Mouse (Mus musculus) midbrain, embryonic 11.5 days (tissue): ENCODE measurements around the gene Rasgef1c. TPM values are rescaled to one million over a fixed set of nuclear protein-coding genes. Genes with fewer than 3 reads are reported as not detected.

Experiments
- ATAC-seq: fragments of 200-750 bp; cut with Nextera tagmentation; 2 replicates; pipeline ENCODE4 v1.8.0; 2017; ENCODE audit warnings: moderate TSS enrichment, moderate library complexity; ENCODE audit not compliant: low FRiP score
- DNase-seq: peaks from one replicate; pipeline ENCODE4 v3.0.0; 2015; ENCODE audit warnings: low spot score; ENCODE audit errors: missing footprints
- H3K27ac ChIP-seq: fragments of 300-500 bp; sonication (generic); 2 replicates; pipeline ENCODE4 v1.5.1; 2014; ENCODE audit warnings: low read depth, low read length
- H3K27me3 ChIP-seq: fragments of 300-500 bp; sonication (generic); 2 replicates; pipeline ENCODE4 v1.6.1; 2014; ENCODE audit warnings: mild to moderate bottlenecking, low read length, moderate library complexity, mixed read lengths; ENCODE audit not compliant: control insufficient read depth, insufficient read depth
- H3K36me3 ChIP-seq: fragments of 300-500 bp; sonication (generic); 2 replicates; pipeline ENCODE4 v1.6.1; 2014; ENCODE audit warnings: mild to moderate bottlenecking, low read length, moderate library complexity, mixed read lengths; ENCODE audit not compliant: control insufficient read depth, insufficient read depth
- H3K4me1 ChIP-seq: fragments of 300-500 bp; sonication (generic); 2 replicates; pipeline ENCODE4 v1.6.1; 2014; ENCODE audit warnings: low read length; ENCODE audit not compliant: control insufficient read depth, insufficient read depth
- H3K4me2 ChIP-seq: fragments of 300-500 bp; sonication (generic); 2 replicates; pipeline ENCODE4 v1.6.1; 2014; ENCODE audit warnings: mild to moderate bottlenecking, moderate library complexity
- H3K4me3 ChIP-seq: fragments of 300-500 bp; sonication (generic); 2 replicates; pipeline ENCODE4 v1.5.1; 2014; ENCODE audit warnings: low read depth, low read length
- H3K9ac ChIP-seq: fragments of 300-500 bp; sonication (generic); 2 replicates; pipeline ENCODE4 v1.6.1; 2014; ENCODE audit warnings: low read length
- H3K9me3 ChIP-seq: fragments of 300-500 bp; sonication (generic); 2 replicates; pipeline ENCODE4 v1.6.1; 2016; ENCODE audit warnings: low read length; ENCODE audit not compliant: control insufficient read depth
- whole genome bisulfite sequencing: fragments of 180-500 bp; shearing (Covaris S2); extraction: QIAGEN DNeasy Blood & Tissue Kit; methylation state at CpG from one replicate; pipeline ENCODE4 v1.1.7; 2014; 5-methylcytosine and 5-hydroxymethylcytosine counted together
- microRNA-seq: library from miRNA; unstranded; fragments of <30 nt; microRNA quantifications from one replicate; pipeline ENCODE4, GENCODE M21; 2017
- polyA plus RNA-seq: library from polyadenylated mRNA; unstranded; fragments of >200 nt; fragmentation: Nextera tagmentation; extraction: Ambion mirVana; gene quantifications from 2 replicates; pipeline ENCODE4 v1.2.1, GENCODE M21; 2014

The Rasgef1c gene
- polyA plus RNA-seq, 1 experiment from 2014 or later = 0.92 TPM

DNA sequence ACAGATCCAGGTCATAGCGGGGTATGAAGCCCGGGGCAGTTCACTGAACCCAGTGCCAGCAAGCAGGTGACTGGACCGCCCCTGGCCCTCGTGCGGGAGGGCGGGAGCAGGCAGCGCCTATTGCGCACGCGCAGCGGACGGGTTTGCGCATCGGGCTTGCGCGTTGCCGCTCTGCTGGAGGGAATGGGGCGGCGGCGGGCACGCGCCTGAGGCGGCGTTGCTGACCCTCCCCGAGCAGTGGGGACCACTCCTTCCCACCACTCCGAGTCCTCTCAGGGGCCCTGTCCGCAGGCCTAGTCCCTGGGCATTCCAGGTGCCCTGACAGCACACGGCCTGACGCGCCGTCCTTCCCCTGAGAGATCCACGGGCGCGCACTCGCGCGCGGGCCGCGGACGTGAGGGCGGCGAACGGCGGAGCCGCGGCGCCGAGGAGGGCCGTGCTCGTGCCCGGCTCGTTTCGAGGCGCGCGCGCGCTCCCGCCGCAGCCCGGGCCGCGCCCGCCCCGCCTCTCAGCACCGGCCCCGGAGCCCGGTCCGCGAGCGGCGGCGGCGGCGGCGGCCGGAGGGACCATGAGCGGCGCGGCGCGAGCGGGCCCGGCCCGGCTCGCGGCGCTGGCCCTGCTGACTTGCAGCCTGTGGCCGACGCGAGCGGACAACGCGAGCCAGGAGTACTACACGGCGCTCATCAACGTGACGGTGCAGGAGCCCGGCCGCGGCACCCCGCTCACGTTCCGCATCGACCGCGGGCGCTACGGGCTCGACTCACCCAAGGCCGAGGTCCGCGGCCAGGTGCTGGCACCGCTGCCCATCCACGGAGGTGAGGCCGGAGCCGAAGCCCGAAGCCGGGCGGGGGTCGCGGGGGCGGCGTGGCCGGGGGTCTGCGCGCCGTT, 123.4 kb downstream of the Rasgef1c start, which contains the start of gene Rnf130:
TSS of gene Rnf130 (plus strand) at position 514 of the 888 bp plus-strand sequence.
- Histone ChIP-seq H3K36me3 (no peaks in the 10 kb centered on the region), H3K4me2 (peak within 1 kb of the TSS; percentile 74), H3K9ac (peak within 1 kb of the TSS; percentile 84), H3K27me3 (peaks cover 9% of the 10 kb centered on the region), H3K9me3 (no peaks in the 10 kb centered on the region), H3K27ac (peak within 1 kb of the TSS; percentile 89), H3K4me1 (peaks cover 26% of the 10 kb centered on the region), H3K4me3 (peak within 1 kb of the TSS; percentile 60)
- DNase-seq = peak; percentile 100
- peak; percentile 91 for ATAC-seq
- WGBS = under 1% methylated on average over 112 of the region's 129 CpGs

DNA sequence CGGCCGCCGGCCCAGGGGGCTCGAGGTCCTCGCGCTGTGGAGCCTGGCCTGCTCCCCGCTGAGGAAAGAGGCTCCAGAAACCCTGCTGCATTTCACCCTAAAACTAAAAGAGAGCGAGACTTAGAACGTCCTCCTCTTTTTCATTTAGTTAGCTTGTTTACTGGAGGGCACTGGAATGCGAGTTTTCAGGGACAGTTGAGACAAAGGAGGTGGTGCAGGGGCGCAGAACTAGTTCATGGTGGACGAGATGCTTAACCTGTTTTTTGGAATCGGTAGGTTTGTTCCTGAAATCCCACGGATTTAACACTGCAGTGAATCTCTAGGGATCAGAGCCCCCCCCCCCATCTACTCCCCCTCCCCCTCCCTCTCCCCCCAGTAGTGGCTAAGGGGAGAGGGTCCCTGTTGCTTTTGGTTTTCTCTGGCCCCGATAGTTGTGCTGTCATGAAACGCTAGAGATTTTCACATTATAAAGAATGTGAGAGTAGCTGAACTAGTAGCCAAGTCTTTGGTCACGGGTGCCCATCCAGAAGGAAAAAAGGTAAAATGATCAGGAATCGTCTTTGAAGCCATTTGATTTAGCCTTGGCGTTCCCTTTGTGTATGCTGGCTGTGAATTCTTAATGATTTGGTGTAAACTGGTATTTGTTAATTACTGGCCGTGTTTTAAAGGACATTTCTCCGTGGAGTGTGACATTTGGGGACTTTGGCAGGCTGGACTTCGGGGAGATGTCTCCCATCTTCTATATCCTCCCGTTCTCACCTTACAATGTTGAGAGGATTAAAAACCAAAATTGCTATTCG, 124.3 kb downstream of the Rasgef1c start:
- peak; percentile 96 for DNase-seq
- Histone ChIP-seq H3K27ac (peak overlapping the region; percentile 89), H3K36me3 (no peaks in the 10 kb centered on the region), H3K9ac (peak overlapping the region; percentile 84), H3K4me1 (peaks cover 26% of the 10 kb centered on the region), H3K27me3 (peaks cover 9% of the 10 kb centered on the region), H3K9me3 (no peaks in the 10 kb centered on the region), H3K4me2 (peak overlapping the region; percentile 74), H3K4me3 (peak overlapping the region; percentile 60)
- 7% methylated on average over 24 of the region's 24 CpGs for WGBS
- peak; percentile 1; the same call in 1 of the 2 replicates for ATAC-seq

DNA sequence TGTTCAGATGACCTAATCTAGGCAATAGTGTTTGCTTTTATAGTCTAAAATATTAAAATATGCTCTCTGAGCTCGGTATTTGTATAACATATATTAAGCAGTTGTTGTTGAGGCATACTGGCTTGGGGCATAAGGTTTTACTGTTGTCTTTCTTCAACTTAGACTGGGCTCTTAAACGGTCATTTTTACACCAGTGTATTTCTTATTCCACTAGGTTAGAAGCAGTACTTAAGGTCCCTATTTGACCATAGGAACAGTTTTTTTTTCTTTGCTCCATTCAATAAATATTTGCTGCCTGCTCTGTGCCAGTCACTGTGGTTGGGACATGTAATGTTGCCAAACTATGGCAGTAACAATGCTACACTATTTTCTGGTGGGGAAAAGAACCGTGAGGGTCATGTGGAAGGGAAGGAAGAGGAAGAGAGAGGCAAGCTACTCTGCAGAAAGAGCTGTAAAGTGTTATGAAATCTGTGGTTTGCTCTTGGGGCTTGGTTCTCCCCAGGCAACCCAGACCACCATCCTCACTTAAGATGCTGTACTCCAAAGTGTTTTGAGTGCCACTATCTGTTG, 125.0 kb downstream of the Rasgef1c start:
- Histone ChIP-seq H3K27me3 (peaks cover 9% of the 10 kb centered on the region), H3K9me3 (no peaks in the 10 kb centered on the region), H3K4me3 (peak overlapping the region; percentile 60), H3K36me3 (no peaks in the 10 kb centered on the region), H3K27ac (no peak overlapping the region), H3K9ac (peak overlapping the region; percentile 84), H3K4me2 (peak overlapping the region; percentile 74), H3K4me1 (peaks cover 26% of the 10 kb centered on the region)
- no peak for ATAC-seq
- 43% methylated on average over 3 of the region's 3 CpGs for WGBS
- DNase-seq = no peak

DNA sequence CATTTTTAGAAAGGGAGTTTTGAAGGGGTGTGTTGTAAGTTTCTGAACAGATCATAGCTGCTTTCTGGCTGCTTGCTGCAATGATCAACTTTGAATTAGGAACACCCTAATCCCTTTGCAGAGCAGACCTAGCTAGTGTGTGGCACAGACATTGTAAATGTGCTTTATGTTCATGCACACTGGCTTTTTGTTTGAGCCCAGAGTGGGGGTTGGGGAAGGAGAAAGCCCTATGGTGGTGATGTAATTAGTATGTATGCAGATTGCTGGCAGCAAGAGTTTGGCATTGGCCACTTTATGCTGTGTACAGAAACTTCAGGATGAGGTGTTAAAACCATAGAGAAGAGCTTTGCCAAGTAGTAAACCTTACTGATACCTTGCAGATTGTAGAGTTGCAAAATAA, 126.8 kb downstream of the Rasgef1c start:
- DNase-seq (peak; percentile 92), ATAC-seq (peak; percentile 47)
- H3K27me3 ChIP-seq = peaks cover 9% of the 10 kb centered on the region
- peak overlapping the region; percentile 74 for H3K4me2 ChIP-seq
- H3K9ac ChIP-seq = peak overlapping the region; percentile 16; the same call in 1 of the 2 replicates
- no peaks in the 10 kb centered on the region for H3K9me3 ChIP-seq
- H3K27ac ChIP-seq = 0 out of 2 replicates have a peak overlapping the region, but pooled peaks have one; percentile 9
- peaks cover 26% of the 10 kb centered on the region for H3K4me1 ChIP-seq
- no peaks in the 10 kb centered on the region for H3K36me3 ChIP-seq
- H3K4me3 ChIP-seq = no peak overlapping the region

Small RNAs within 50 kb of the gene (microRNA-seq; reads per million reads assigned to microRNA genes)
- not detected for gene Gm23492

Other genes starting within 250 kb of the Rasgef1c start
- gene Scgb3a1, start 238.2 kb upstream of the Rasgef1c start, polyA plus RNA-seq = not detected in 2 replicates
- 55.9 and 60.1 TPM in 2 replicates for gene Cnot6, start 189.1 kb upstream of the Rasgef1c start, polyA plus RNA-seq
- gene Gfpt2, start 107.7 kb upstream of the Rasgef1c start, polyA plus RNA-seq = 8.7 and 9.9 TPM in 2 replicates
- gene Mapk9, start 55.1 kb upstream of the Rasgef1c start, polyA plus RNA-seq = 41.2 and 44.1 TPM in 2 replicates
- 90.9 and 91.0 TPM in 2 replicates for gene Rnf130, start 123.5 kb downstream of the Rasgef1c start, polyA plus RNA-seq
- 27.6 and 30.0 TPM in 2 replicates for gene Tbc1d9b, start 229.6 kb downstream of the Rasgef1c start, polyA plus RNA-seq